Mouse (Mus musculus) hindbrain, embryonic 12.5 days (tissue): ENCODE measurements around the gene Katnal1. TPM values are rescaled to one million over a fixed set of nuclear protein-coding genes. Genes with fewer than 3 reads are reported as not detected.

Experiments used
- ATAC-seq: fragments of 200-750 bp; cut with Nextera tagmentation; 2 replicates; pipeline ENCODE4 v1.8.0; 2017; ENCODE audit warnings: moderate TSS enrichment; ENCODE audit not compliant: low FRiP score
- H3K27ac ChIP-seq: fragments of 300-500 bp; sonication (generic); 2 replicates; pipeline ENCODE4 v1.5.1; 2016; ENCODE audit warnings: mild to moderate bottlenecking
- H3K27me3 ChIP-seq: fragments of 300-500 bp; sonication (generic); 2 replicates; pipeline ENCODE4 v1.6.1; 2016; ENCODE audit warnings: mild to moderate bottlenecking
- H3K36me3 ChIP-seq: fragments of 300-500 bp; sonication (generic); 2 replicates; pipeline ENCODE4 v1.6.1; 2016; ENCODE audit warnings: mild to moderate bottlenecking
- H3K4me1 ChIP-seq: fragments of 300-500 bp; sonication (generic); 2 replicates; pipeline ENCODE4 v1.6.1; 2016
- H3K4me2 ChIP-seq: fragments of 300-500 bp; sonication (generic); replicated peaks from 2 replicates; pipeline ENCODE4 v1.6.1; 2016; ENCODE audit warnings: mild to moderate bottlenecking
- H3K4me3 ChIP-seq: fragments of 300-500 bp; sonication (generic); 2 replicates; pipeline ENCODE4 v1.5.1; 2016; ENCODE audit warnings: mild to moderate bottlenecking
- H3K9ac ChIP-seq: fragments of 300-500 bp; sonication (generic); 2 replicates; pipeline ENCODE4 v1.6.1; 2016; ENCODE audit warnings: mild to moderate bottlenecking, moderate library complexity
- H3K9me3 ChIP-seq: fragments of 300-500 bp; sonication (generic); replicated peaks from 2 replicates; pipeline ENCODE4 v1.6.1; 2016; ENCODE audit warnings: mild to moderate bottlenecking
- WGBS: fragments of 180-500 bp; shearing (Covaris S2); methylation state at CpG from one replicate; pipeline ENCODE4 v1.1.7; 2016; 5-methylcytosine and 5-hydroxymethylcytosine counted together
- polyA plus RNA-seq: library from polyadenylated mRNA; unstranded; fragments of >200 nt; fragmentation: Nextera tagmentation; extraction: Ambion mirVana; gene quantifications from 2 replicates; pipeline ENCODE4 v1.2.1, GENCODE M21; 2016

Gene Katnal1
- polyA plus RNA-seq, 1 experiment from 2014 or later, result 30.8 TPM

GRCm38 (mm10) chr5:148918049-148918448, 11.1 kb downstream of the Katnal1 start:
- H3K27me3 ChIP-seq, result no peaks in the 10 kb centered on the region
- ATAC-seq, result no peak
- no peaks in the 10 kb centered on the region for H3K4me1 ChIP-seq
- no peak overlapping the region for H3K4me3 ChIP-seq
- no peaks in the 10 kb centered on the region; the same call in 1 of the 2 replicates for H3K9me3 ChIP-seq
- H3K27ac ChIP-seq, result no peak overlapping the region
- WGBS, result 79% methylated on average over 5 of the region's 5 CpGs
- H3K9ac ChIP-seq, result no peak overlapping the region
- no peak overlapping the region for H3K4me2 ChIP-seq
- H3K36me3 ChIP-seq, result peaks cover 42% of the 10 kb centered on the region

DNA sequence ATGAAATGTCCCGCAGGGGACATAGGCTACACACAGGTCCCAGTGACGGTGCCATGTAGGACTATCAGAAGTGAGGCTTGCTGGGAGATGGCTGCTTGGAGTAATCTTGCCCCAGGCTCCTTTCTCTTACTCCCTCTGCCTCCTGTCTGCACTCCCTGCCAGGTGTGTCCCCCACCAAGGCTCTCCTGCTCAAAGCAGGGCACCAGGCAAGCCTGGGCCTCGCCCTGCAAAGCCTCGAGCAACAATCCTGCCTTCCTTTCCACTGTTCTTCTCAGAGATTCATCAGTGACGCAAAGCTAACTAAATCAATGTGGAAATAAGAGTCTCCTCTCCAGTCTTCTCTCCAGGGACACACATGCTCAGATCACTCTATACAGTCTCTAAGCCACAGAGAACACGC, 12.3 kb downstream of the Katnal1 start:
- WGBS, result 85% methylated on average over 6 of the region's 6 CpGs
- Histone ChIP-seq H3K27ac (no peak overlapping the region), H3K36me3 (peaks cover 52% of the 10 kb centered on the region), H3K4me2 (no peak overlapping the region), H3K9ac (no peak overlapping the region), H3K27me3 (no peaks in the 10 kb centered on the region), H3K4me3 (no peak overlapping the region), H3K4me1 (no peaks in the 10 kb centered on the region), H3K9me3 (no peaks in the 10 kb centered on the region; the same call in 1 of the 2 replicates)
- ATAC-seq, result no peak

- no peaks in the 10 kb centered on the region for H3K27me3 ChIP-seq
- peaks cover 21% of the 10 kb centered on the region for H3K4me1 ChIP-seq
- H3K4me2 ChIP-seq, result no peak overlapping the region
- H3K4me3 ChIP-seq, result no peak overlapping the region
- WGBS, result 77% methylated on average over 3 of the region's 3 CpGs
- ATAC-seq, result no peak
- H3K27ac ChIP-seq, result no peak overlapping the region
- H3K9me3 ChIP-seq, result no peaks in the 10 kb centered on the region; the same call in 1 of the 2 replicates
- H3K36me3 ChIP-seq, result peaks cover 25% of the 10 kb centered on the region
- H3K9ac ChIP-seq, result no peak overlapping the region
Measured at GRCm38 (mm10) chr5:148912262-148912661, 16.9 kb downstream of the Katnal1 start.

GRCm38 (mm10) chr5:148910066-148910465, 19.1 kb downstream of the Katnal1 start:
- Histone ChIP-seq H3K4me1 (peaks cover 32% of the 10 kb centered on the region), H3K9ac (no peak overlapping the region), H3K27ac (no peak overlapping the region), H3K9me3 (no peaks in the 10 kb centered on the region; the same call in 1 of the 2 replicates), H3K4me3 (no peak overlapping the region), H3K36me3 (peaks cover 17% of the 10 kb centered on the region), H3K27me3 (no peaks in the 10 kb centered on the region), H3K4me2 (no peak overlapping the region)
- ATAC-seq, result no peak
- 92% methylated on average over 4 of the region's 4 CpGs for WGBS

- Histone ChIP-seq H3K36me3 (peaks cover 18% of the 10 kb centered on the region), H3K9me3 (no peaks in the 10 kb centered on the region; the same call in 1 of the 2 replicates), H3K4me1 (peaks cover 34% of the 10 kb centered on the region), H3K4me2 (no peak overlapping the region), H3K4me3 (no peak overlapping the region), H3K27me3 (no peaks in the 10 kb centered on the region), H3K9ac (no peak overlapping the region), H3K27ac (0 out of 2 replicates have a peak overlapping the region, but pooled peaks have one; percentile 18)
- ATAC-seq, result peak; percentile 17; the same call in 1 of the 2 replicates
- WGBS, result 29% methylated on average over 6 of the region's 6 CpGs
Measured at GRCm38 (mm10) chr5:148909402-148909801, 19.7 kb downstream of the Katnal1 start.

DNA sequence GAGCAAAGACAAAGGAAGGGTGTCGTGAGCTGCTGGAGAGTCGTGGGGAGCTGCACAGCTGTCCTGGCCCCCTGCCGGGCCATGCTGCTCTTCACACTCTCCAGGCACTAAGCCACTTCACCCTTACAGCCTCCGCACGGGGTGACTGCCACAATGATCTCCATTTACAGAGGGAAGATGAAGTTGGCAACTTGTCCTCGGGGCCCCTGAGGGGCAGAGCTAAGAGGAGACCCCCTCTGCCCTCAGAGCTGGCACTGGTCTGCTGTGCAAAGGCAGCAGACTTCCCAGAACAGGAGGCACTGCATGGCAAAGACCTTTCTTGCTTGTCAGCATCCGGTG, 20.1 kb downstream of the Katnal1 start:
- peaks cover 34% of the 10 kb centered on the region for H3K4me1 ChIP-seq
- 20% methylated on average over 7 of the region's 7 CpGs for WGBS
- H3K27me3 ChIP-seq, result no peaks in the 10 kb centered on the region
- H3K27ac ChIP-seq, result peak overlapping the region; percentile 18; the same call in 1 of the 2 replicates
- H3K9me3 ChIP-seq, result no peaks in the 10 kb centered on the region; the same call in 1 of the 2 replicates
- peak; percentile 30 for ATAC-seq
- peaks cover 22% of the 10 kb centered on the region for H3K36me3 ChIP-seq
- H3K4me3 ChIP-seq, result no peak overlapping the region
- 0 out of 2 replicates have a peak overlapping the region, but pooled peaks have one; percentile 18 for H3K9ac ChIP-seq
- no peak overlapping the region for H3K4me2 ChIP-seq

DNA sequence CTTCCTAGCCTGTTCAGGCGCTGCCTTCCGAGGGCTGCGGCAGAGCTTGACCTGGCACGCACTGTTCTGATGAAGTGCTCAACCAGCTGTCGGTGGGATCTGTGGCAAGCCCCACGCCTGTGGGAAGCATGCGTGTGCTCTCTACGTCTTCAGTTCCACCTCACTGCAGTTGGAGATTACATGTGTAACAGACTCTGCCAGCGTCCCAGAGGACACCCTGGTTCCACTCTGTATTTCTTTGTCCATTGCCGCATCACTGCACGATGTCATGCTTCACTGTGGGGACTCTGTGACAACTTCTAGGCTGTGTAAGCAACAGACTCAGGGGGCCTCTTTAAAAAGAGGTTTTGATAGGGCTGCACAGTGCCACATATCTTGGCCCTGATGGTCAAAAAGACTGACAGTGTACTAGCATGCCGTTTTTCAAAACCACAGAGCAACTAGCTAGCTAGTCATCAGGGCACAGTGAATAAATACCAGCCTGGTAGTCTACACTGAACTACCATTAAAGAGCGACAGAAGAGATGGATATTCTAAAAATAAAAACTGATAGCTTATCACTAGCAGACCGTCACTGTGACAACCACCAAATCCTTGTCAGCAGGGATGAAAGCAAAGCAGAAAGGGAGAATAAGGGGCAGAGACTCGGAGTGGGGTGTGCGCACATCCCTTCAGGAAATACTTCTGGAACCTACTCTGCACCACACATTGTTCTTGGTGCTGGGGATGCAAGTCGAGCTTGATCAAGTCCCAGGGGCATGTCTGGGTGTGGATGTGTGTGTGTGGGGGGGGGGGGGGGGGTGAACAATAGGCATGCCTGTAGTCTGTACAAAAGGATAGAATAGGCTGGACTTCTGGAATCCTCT, 20.7 kb downstream of the Katnal1 start:
- no peaks in the 10 kb centered on the region for H3K27me3 ChIP-seq
- no peak overlapping the region for H3K4me2 ChIP-seq
- peaks cover 24% of the 10 kb centered on the region for H3K36me3 ChIP-seq
- no peak overlapping the region for H3K4me3 ChIP-seq
- H3K9me3 ChIP-seq, result no peaks in the 10 kb centered on the region; the same call in 1 of the 2 replicates
- peak; percentile 38 for ATAC-seq
- H3K27ac ChIP-seq, result peak overlapping the region; percentile 35
- 0 out of 2 replicates have a peak overlapping the region, but pooled peaks have one; percentile 18 for H3K9ac ChIP-seq
- H3K4me1 ChIP-seq, result peaks cover 34% of the 10 kb centered on the region
- 56% methylated on average over 17 of the region's 17 CpGs for WGBS

DNA sequence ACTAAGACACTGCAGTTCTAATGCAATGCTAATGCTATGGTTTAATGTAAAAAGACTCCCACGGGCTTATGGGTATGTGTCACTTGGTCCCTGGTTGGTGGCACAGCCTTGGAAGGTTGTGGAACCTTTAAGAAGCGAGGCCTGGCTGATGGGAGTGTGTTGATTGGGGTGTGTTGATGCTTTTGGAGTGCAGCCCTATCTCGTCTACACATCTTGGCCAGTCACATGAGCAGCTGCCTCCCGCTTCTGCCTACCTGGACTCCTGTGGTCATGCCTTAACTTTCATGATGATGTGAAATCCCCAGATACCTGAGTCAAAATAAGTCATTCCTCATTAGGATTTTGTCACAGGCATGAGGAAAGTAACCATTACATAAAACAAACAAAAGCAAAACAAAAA, 22.8 kb downstream of the Katnal1 start:
- Histone ChIP-seq H3K4me3 (no peak overlapping the region), H3K36me3 (peaks cover 15% of the 10 kb centered on the region), H3K4me1 (peaks cover 34% of the 10 kb centered on the region), H3K27ac (no peak overlapping the region), H3K9me3 (no peaks in the 10 kb centered on the region), H3K27me3 (no peaks in the 10 kb centered on the region), H3K9ac (no peak overlapping the region), H3K4me2 (no peak overlapping the region)
- 82% methylated on average over 4 of the region's 4 CpGs for WGBS
- ATAC-seq, result no peak

DNA sequence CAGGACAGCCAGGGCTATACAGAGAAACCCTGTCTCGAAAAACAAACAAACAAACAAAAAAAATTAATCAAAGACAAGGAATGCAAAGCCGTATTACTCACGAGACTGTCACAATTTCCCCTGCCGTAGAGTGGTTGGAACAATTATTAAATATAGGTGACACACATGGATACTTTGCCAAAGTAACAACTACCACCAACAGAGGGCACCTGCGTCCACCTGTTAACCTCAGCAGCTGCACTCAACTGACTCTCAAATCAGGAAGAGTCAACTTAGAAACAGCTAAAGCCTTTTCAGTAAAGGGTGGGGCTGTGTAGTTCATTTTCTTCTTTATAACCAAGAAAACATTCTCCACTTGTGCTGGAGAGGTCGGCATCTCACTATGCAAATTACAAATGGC, 24.3 kb downstream of the Katnal1 start:
- no peaks in the 10 kb centered on the region for H3K9me3 ChIP-seq
- H3K36me3 ChIP-seq, result peaks cover 15% of the 10 kb centered on the region
- WGBS, result 78% methylated on average over 6 of the region's 6 CpGs
- no peak overlapping the region for H3K27ac ChIP-seq
- no peak overlapping the region for H3K4me2 ChIP-seq
- H3K4me1 ChIP-seq, result peaks cover 34% of the 10 kb centered on the region
- no peaks in the 10 kb centered on the region for H3K27me3 ChIP-seq
- no peak overlapping the region for H3K4me3 ChIP-seq
- ATAC-seq, result no peak
- H3K9ac ChIP-seq, result no peak overlapping the region

DNA sequence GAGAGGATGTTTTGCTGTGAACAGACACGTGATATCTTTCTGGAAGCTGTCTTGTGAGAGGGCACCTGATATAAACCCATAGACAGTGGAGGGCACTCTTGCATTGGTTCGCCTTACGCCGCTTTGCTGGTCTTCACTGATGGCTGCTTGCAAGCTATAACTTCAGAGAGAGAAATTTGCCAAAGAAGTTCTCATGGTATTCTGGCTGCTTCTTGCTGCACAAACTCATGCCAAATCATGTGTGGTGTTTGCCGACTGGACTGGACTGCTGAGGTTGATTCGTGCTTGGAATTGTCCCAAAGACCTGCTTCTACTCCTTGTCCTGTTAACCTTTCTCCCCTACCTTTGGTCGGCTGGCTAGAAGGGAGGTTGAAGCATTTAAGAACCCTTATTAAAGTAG, 29.8 kb downstream of the Katnal1 start:
- no peak overlapping the region for H3K27ac ChIP-seq
- H3K36me3 ChIP-seq, result peaks cover 18% of the 10 kb centered on the region
- WGBS, result 95% methylated on average over 7 of the region's 7 CpGs
- no peak overlapping the region for H3K9ac ChIP-seq
- ATAC-seq, result no peak
- no peak overlapping the region for H3K4me3 ChIP-seq
- H3K4me1 ChIP-seq, result peaks cover 19% of the 10 kb centered on the region
- H3K9me3 ChIP-seq, result no peaks in the 10 kb centered on the region
- no peak overlapping the region for H3K4me2 ChIP-seq
- no peaks in the 10 kb centered on the region for H3K27me3 ChIP-seq

- H3K36me3 ChIP-seq, result peaks cover 15% of the 10 kb centered on the region
- no peak for ATAC-seq
- H3K27me3 ChIP-seq, result no peaks in the 10 kb centered on the region
- no peaks in the 10 kb centered on the region for H3K9me3 ChIP-seq
- H3K4me3 ChIP-seq, result no peak overlapping the region
- peaks cover 19% of the 10 kb centered on the region for H3K4me1 ChIP-seq
- no peak overlapping the region for H3K4me2 ChIP-seq
- no peak overlapping the region for H3K27ac ChIP-seq
- H3K9ac ChIP-seq, result no peak overlapping the region
- 74% methylated on average over 12 of the region's 12 CpGs for WGBS
Measured at GRCm38 (mm10) chr5:148897941-148898417, 31.1 kb downstream of the Katnal1 start.

DNA sequence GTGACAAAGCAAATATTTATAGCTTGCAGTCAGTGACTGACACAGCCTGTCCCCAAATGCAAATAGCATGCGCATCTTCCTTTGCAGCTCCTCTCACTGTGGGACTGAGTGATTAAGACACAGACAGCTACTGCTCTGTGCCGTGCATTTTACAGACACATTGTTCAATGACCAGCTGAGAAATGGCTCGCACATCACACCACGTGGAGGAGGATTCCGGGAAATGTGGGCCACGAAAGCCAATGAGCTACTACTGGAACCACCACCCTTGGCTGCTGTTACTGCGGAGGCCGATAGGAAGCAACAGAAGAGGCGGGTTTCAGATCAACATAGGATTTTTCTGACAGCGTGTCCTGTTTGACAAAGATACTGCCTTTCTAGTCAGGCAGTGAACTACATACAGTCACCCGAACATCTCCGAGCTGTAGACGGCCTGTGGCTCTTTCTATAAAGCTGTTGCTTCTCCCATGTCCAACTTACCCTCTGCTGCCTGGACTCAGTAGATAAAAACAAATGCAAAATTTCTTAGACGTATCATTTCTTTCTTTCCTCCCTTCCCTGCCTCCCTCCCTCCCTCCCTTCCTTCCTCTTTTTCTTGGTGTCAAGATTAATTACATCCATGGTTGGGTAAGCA, 31.9 kb downstream of the Katnal1 start:
- H3K9me3 ChIP-seq, result no peaks in the 10 kb centered on the region
- no peak overlapping the region for H3K4me2 ChIP-seq
- 0 out of 2 replicates have a peak overlapping the region, but pooled peaks have one; percentile 4 for H3K27ac ChIP-seq
- WGBS, result 65% methylated on average over 14 of the region's 14 CpGs
- no peak overlapping the region for H3K9ac ChIP-seq
- no peaks in the 10 kb centered on the region for H3K27me3 ChIP-seq
- no peak overlapping the region for H3K4me3 ChIP-seq
- H3K36me3 ChIP-seq, result peaks cover 22% of the 10 kb centered on the region
- ATAC-seq, result no peak
- H3K4me1 ChIP-seq, result peaks cover 19% of the 10 kb centered on the region
